ENCODE assay signal across 19 mouse cellular contexts in the genomic region with DNA sequence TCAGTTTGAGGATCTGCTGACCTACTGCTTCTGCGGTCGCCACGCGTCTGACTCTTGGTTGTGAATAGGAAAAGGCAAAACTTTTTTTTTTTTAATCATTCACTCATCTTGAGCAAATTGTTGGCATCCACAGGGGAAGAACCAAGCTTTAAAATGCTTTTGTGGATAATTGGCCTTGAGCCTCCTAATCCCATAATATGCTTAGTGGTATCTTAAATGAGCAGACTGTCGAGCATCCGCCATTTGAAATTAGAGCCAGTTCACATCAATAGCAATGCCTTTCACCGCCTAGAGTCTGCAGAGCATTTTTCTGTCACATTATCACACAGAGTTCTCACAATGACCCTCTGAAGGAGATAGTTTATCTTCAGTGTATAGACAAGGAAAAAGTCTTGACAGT.
A peak's percentile ranks its signal among the peaks of the same experiment; 100 is the strongest.
DNase-seq lines count a peak whose midpoint lies in the region; ATAC-seq and TF ChIP-seq lines count a peak whose summit lies in the region.
"Had no signal": no experiment of that assay in that cellular context is flagged by ENCODE, and none has a peak within 500 bp of the region (broad histone marks: within the 10 kb centered on the region; RNA-seq: fewer than 3 reads in every experiment).

No protein-coding gene starts in this region.

- H3K9me3 ChIP-seq in hindbrain, postnatal 0 days (ENCODE audit: low read length), result no peaks in the 10 kb centered on the region
- H3K9me3 ChIP-seq in hindbrain, embryonic 11.5 days (ENCODE audit: control insufficient read depth, low read length), result no peaks in the 10 kb centered on the region
- H3K9me3 ChIP-seq in midbrain, embryonic 16.5 days (replicated peaks; ENCODE audit: control insufficient read depth, low read length, poor library complexity, severe bottlenecking), result peaks cover 3% of the 10 kb centered on the region; the same call in 1 of the 2 replicates
- H3K9me3 ChIP-seq in midbrain, postnatal 0 days (ENCODE audit: low read length), result no peaks in the 10 kb centered on the region
- H3K9me3 ChIP-seq: forebrain, embryonic 12.5 days; heart, embryonic 15.5 days had no signal

- ATAC-seq in hindbrain, postnatal 0 days, result no peak
- ATAC-seq in hindbrain, embryonic 11.5 days (ENCODE audit: low FRiP score), result no peak
- peak; percentile 42; the same call in 1 of the 2 replicates for ATAC-seq in midbrain, embryonic 16.5 days
- no peak for ATAC-seq in midbrain, postnatal 0 days (ENCODE audit: low FRiP score)
- ATAC-seq: forebrain, embryonic 16.5 days had no signal

- no peak overlapping the region for H3K4me2 ChIP-seq in hindbrain, postnatal 0 days (ENCODE audit: low read depth, low read length)
- H3K4me2 ChIP-seq in hindbrain, embryonic 11.5 days (replicated peaks; ENCODE audit: low read depth, low read length), result no peak overlapping the region
- no peak overlapping the region for H3K4me2 ChIP-seq in midbrain, embryonic 16.5 days (ENCODE audit: low read length)
- no peak overlapping the region for H3K4me2 ChIP-seq in midbrain, postnatal 0 days (ENCODE audit: low read depth, low read length, poor library complexity, severe bottlenecking)
- H3K4me2 ChIP-seq: forebrain, embryonic 12.5 days; heart, embryonic 11.5 days; heart, embryonic 15.5 days; hindbrain, embryonic 14.5 days had no signal

- H3K4me3 ChIP-seq in hindbrain, postnatal 0 days (ENCODE audit: low read length), result no peak overlapping the region
- no peak overlapping the region for H3K4me3 ChIP-seq in hindbrain, embryonic 11.5 days (ENCODE audit: low read depth, low read length)
- H3K4me3 ChIP-seq in midbrain, embryonic 16.5 days (ENCODE audit: low read depth, low read length), result no peak overlapping the region
- H3K4me3 ChIP-seq in midbrain, postnatal 0 days (ENCODE audit: low read depth, low read length), result no peak overlapping the region
- H3K4me3 ChIP-seq: forebrain, embryonic 12.5 days; heart, adult 2 months; heart, embryonic 15.5 days had no signal

- H3K27me3 ChIP-seq in hindbrain, postnatal 0 days (ENCODE audit: insufficient read depth, low read length), result no peaks in the 10 kb centered on the region
- no peaks in the 10 kb centered on the region for H3K27me3 ChIP-seq in hindbrain, embryonic 11.5 days (ENCODE audit: control insufficient read depth, insufficient read depth, low read length)
- H3K27me3 ChIP-seq in midbrain, embryonic 16.5 days (ENCODE audit: control insufficient read depth, insufficient read depth, low read depth, low read length), result no peaks in the 10 kb centered on the region; the same call in 1 of the 2 replicates
- H3K27me3 ChIP-seq in midbrain, postnatal 0 days (ENCODE audit: insufficient read depth, low read length), result no peaks in the 10 kb centered on the region
- H3K27me3 ChIP-seq: CH12.LX; heart, embryonic 15.5 days had no signal

- no peaks in the 10 kb centered on the region for H3K4me1 ChIP-seq in hindbrain, postnatal 0 days (ENCODE audit: insufficient read depth, low read length)
- no peaks in the 10 kb centered on the region for H3K4me1 ChIP-seq in hindbrain, embryonic 11.5 days (replicated peaks; ENCODE audit: control insufficient read depth, insufficient read depth, low read length)
- H3K4me1 ChIP-seq in midbrain, embryonic 16.5 days (ENCODE audit: control insufficient read depth, insufficient read depth, low read length), result no peaks in the 10 kb centered on the region
- 0 out of 2 replicates have a peak, but pooled peaks cover 4% of the 10 kb centered on the region for H3K4me1 ChIP-seq in midbrain, postnatal 0 days (ENCODE audit: insufficient read depth, low read length)
- H3K4me1 ChIP-seq: forebrain, embryonic 12.5 days had no signal

- peak; percentile 38 for DNase-seq in hindbrain, postnatal 0 days (ENCODE audit: low spot score)
- no peak for DNase-seq in hindbrain, embryonic 11.5 days (ENCODE audit: low spot score)
- DNase-seq in midbrain, postnatal 0 days (ENCODE audit: low spot score), result no peak
- peak; percentile 82 for DNase-seq in retina, postnatal 1 day
- no peak for DNase-seq in lung, postnatal 10 days
- DNase-seq: adrenal gland, adult 2 months; adrenal gland, postnatal 25 days; cerebellum, adult 2 months; cerebellum, postnatal 36 days; gastrocnemius, postnatal 10 days; heart, adult 2 months; heart, postnatal 14 days had no signal

- H3K36me3 ChIP-seq in hindbrain, postnatal 0 days (ENCODE audit: insufficient read depth, low read length), result no peaks in the 10 kb centered on the region
- H3K36me3 ChIP-seq in hindbrain, embryonic 11.5 days (ENCODE audit: control insufficient read depth, insufficient read depth, low read length), result no peaks in the 10 kb centered on the region
- H3K36me3 ChIP-seq in midbrain, embryonic 16.5 days (ENCODE audit: control insufficient read depth, insufficient read depth, low read length), result no peaks in the 10 kb centered on the region
- H3K36me3 ChIP-seq in midbrain, postnatal 0 days (ENCODE audit: insufficient read depth, low read length), result no peaks in the 10 kb centered on the region
- H3K36me3 ChIP-seq: forebrain, embryonic 12.5 days; heart, embryonic 15.5 days had no signal

- 64% methylated on average over 7 of the region's 7 CpGs for WGBS in hindbrain, postnatal 0 days
- 88% methylated on average over 7 of the region's 7 CpGs for whole genome bisulfite sequencing in hindbrain, embryonic 11.5 days
- WGBS in midbrain, embryonic 16.5 days, result 35% methylated on average over 7 of the region's 7 CpGs
- WGBS in midbrain, postnatal 0 days, result 37% methylated on average over 7 of the region's 7 CpGs

- no peak for TF ChIP-seq CTCF in hindbrain, postnatal 0 days (IDR thresholded peaks at IDR 0.05; ENCODE audit: low read depth)
- no peak for TF ChIP-seq CTCF in midbrain, postnatal 0 days (IDR thresholded peaks at IDR 0.05)

- H3K27ac ChIP-seq in hindbrain, postnatal 0 days, result no peak overlapping the region
- no peak overlapping the region for H3K27ac ChIP-seq in hindbrain, embryonic 11.5 days (ENCODE audit: low read depth, low read length)
- no peak overlapping the region for H3K27ac ChIP-seq in midbrain, embryonic 16.5 days (ENCODE audit: low read length)
- H3K27ac ChIP-seq in midbrain, postnatal 0 days (ENCODE audit: low read depth, low read length), result no peak overlapping the region
- H3K27ac ChIP-seq: forebrain, embryonic 12.5 days; heart, adult 2 months; hindbrain, embryonic 14.5 days had no signal

- no peak overlapping the region for H3K9ac ChIP-seq in hindbrain, postnatal 0 days (replicated peaks; ENCODE audit: low read length)
- no peak overlapping the region for H3K9ac ChIP-seq in hindbrain, embryonic 11.5 days (ENCODE audit: low read depth, low read length)
- no peak overlapping the region for H3K9ac ChIP-seq in midbrain, embryonic 16.5 days (ENCODE audit: low read depth, low read length)
- no peak overlapping the region for H3K9ac ChIP-seq in midbrain, postnatal 0 days (replicated peaks; ENCODE audit: low read length, poor library complexity, severe bottlenecking)
- H3K9ac ChIP-seq: forebrain, embryonic 12.5 days; heart, embryonic 15.5 days; hindbrain, embryonic 14.5 days had no signal

Comparison
In these comparisons a context has a peak if more than half of its experiments do, and no peak if none do; other contexts are left out.
1. DNase-seq: peak in hindbrain, postnatal 0 days (single experiment) and retina, postnatal 1 day (single experiment); none in hindbrain, embryonic 11.5 days (single experiment), midbrain, postnatal 0 days (single experiment) and lung, postnatal 10 days (single experiment).